Mouse (Mus musculus): Measurements from ENCODE around the gene Micall1. TPM values are rescaled to one million over a fixed set of nuclear protein-coding genes. Genes with fewer than 3 reads are reported as not detected.

Gene Micall1
- 45.8 TPM for polyA plus RNA-seq (2017; shearing (Covaris generic))

GRCm38 (mm10) chr15:79108421-79109320 lies at the start of gene Micall1:
Micall1 (plus strand) TSS chr15:79108898.

GRCm38 (mm10) chr15:79062376-79063159 lies 46.1 kb upstream of the Micall1 start, which contains the start of gene Ankrd54:
Ankrd54 (minus strand) TSS chr15:79062893.

GRCm38 (mm10) chr15:79074913-79075532 lies 33.7 kb upstream of the Micall1 start, which contains the start of gene Eif3l:
Eif3l (plus strand) TSS chr15:79075179.

GRCm38 (mm10) chr15:79140866-79141565 lies 32.3 kb downstream of the Micall1 start, which contains the start of the genes Polr2f and 1700088E04Rik:
Polr2f (plus strand) TSS chr15:79141009.
1700088E04Rik (minus strand) TSS chr15:79141253.

GRCm38 (mm10) chr15:79165140-79165539 lies 56.4 kb downstream of the Micall1 start, which contains the start of gene Sox10:
Sox10 (minus strand) TSS chr15:79165240.

Other genes with a start within 250 kb of the Micall1 start
- gene Gga1, start 231.7 kb upstream of the Micall1 start, polyA plus RNA-seq (2017; shearing (Covaris generic)), result 74.6 TPM
- 0.39 TPM for gene Gm49510, start 209.2 kb upstream of the Micall1 start, polyA plus RNA-seq (2017; shearing (Covaris generic))
- gene Sh3bp1, start 209.1 kb upstream of the Micall1 start, polyA plus RNA-seq (2017; shearing (Covaris generic)), result 238 TPM
- 28.4 TPM for gene Pdxp, start 195.0 kb upstream of the Micall1 start, polyA plus RNA-seq (2017; shearing (Covaris generic))
- gene Lgals1, start 182.2 kb upstream of the Micall1 start, polyA plus RNA-seq (2017; shearing (Covaris generic)), result 284 TPM
- gene Nol12, start 174.0 kb upstream of the Micall1 start, polyA plus RNA-seq (2017; shearing (Covaris generic)), result 48.6 TPM
- gene Triobp, start 161.2 kb upstream of the Micall1 start, polyA plus RNA-seq (2017; shearing (Covaris generic)), result 92.1 TPM
- gene H1f0, start 80.4 kb upstream of the Micall1 start, polyA plus RNA-seq (2017; shearing (Covaris generic)), result 83.9 TPM
- gene Galr3, start 67.0 kb upstream of the Micall1 start, polyA plus RNA-seq (2017; shearing (Covaris generic)), result 1.2 TPM
- 59.7 TPM for gene Ankrd54, start 46.0 kb upstream of the Micall1 start, polyA plus RNA-seq (2017; shearing (Covaris generic))
- 155 TPM for gene Eif3l, start 33.7 kb upstream of the Micall1 start, polyA plus RNA-seq (2017; shearing (Covaris generic))
- 141 TPM for gene Polr2f, start 32.1 kb downstream of the Micall1 start, polyA plus RNA-seq (2017; shearing (Covaris generic))
- 1.8 TPM for gene 1700088E04Rik, start 32.4 kb downstream of the Micall1 start, polyA plus RNA-seq (2017; shearing (Covaris generic))
- gene Sox10, start 56.3 kb downstream of the Micall1 start, polyA plus RNA-seq (2017; shearing (Covaris generic)), result not detected
- 35.0 TPM for gene Pick1, start 120.3 kb downstream of the Micall1 start, polyA plus RNA-seq (2017; shearing (Covaris generic))
- gene Gm49486, start 120.5 kb downstream of the Micall1 start, polyA plus RNA-seq (2017; shearing (Covaris generic)), result not detected
- gene Slc16a8, start 145.9 kb downstream of the Micall1 start, polyA plus RNA-seq (2017; shearing (Covaris generic)), result not detected
- gene Baiap2l2, start 176.6 kb downstream of the Micall1 start, polyA plus RNA-seq (2017; shearing (Covaris generic)), result 2.0 TPM
- gene Pla2g6, start 219.5 kb downstream of the Micall1 start, polyA plus RNA-seq (2017; shearing (Covaris generic)), result 10.1 TPM
- 1.5 TPM for gene Maff, start 237.7 kb downstream of the Micall1 start, polyA plus RNA-seq (2017; shearing (Covaris generic))